Mouse (Mus musculus): ENCODE results near the gene Krt26. TPM values are rescaled to one million over a fixed set of nuclear protein-coding genes. Genes with fewer than 3 reads are reported as not detected.

Gene Krt26
- polyA plus RNA-seq, 1 experiment from 2014 or later = 0.26 TPM

DNA sequence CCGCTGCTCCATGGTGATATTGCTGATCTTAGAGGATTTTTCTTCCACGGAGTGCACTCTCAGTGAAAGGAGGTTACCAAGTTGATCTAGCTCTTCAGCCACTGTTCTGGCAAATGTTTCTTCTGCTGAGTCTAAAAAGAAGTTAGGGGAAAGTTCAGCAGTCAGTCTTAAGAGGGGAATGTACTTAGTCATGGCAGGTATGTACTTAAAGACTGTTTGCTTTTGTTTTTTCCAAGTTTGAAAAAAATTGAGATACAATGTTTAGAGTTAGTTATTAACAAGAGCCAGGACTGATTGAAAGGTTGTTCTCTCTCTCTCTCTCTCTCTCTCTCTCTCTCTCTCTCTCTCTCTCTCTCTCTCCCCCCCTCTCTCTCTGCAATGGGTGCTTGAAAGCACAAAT, 8.1 kb downstream of the Krt26 start:
- no peak overlapping the region for H3K4me2 ChIP-seq
- H3K4me3 ChIP-seq = no peak overlapping the region
- WGBS = 58% methylated on average over 2 of the region's 2 CpGs
- H3K9me3 ChIP-seq = no peaks in the 10 kb centered on the region
- no peaks in the 10 kb centered on the region for H3K27me3 ChIP-seq
- H3K36me3 ChIP-seq = no peaks in the 10 kb centered on the region
- no peak overlapping the region for H3K9ac ChIP-seq
- no peak for ATAC-seq (ENCODE audit: low FRiP score, low read depth)
- no peak overlapping the region for H3K27ac ChIP-seq (replicated peaks)
- H3K4me1 ChIP-seq (replicated peaks) = no peaks in the 10 kb centered on the region

DNA sequence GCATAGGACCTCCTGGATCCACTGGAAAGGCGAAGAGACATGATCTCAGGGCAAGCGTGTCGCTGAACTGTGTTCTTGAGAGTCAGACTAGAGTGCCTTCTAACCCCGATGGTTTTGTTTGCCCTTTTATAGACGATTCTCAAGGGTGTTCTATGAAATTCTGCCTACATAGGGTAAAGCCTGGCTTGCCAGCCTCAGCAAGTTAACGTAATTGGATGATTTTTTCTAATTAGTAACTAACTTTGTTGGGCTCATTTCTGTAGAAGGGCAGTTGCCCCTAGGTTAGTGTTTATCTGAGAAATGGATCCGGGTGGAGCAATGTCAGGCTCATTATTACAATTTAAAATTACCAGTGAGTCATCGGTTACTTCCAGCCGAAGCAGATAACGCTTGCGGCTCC, 14.9 kb downstream of the Krt26 start, which contains the start of gene Krt25:
Krt25 (minus strand) TSS at position 101 of the 400 bp plus-strand sequence.
- Histone ChIP-seq H3K4me2 (no peak within 1 kb of the TSS), H3K4me3 (no peak within 1 kb of the TSS)
- 94% methylated on average over 11 of the region's 11 CpGs for WGBS

DNA sequence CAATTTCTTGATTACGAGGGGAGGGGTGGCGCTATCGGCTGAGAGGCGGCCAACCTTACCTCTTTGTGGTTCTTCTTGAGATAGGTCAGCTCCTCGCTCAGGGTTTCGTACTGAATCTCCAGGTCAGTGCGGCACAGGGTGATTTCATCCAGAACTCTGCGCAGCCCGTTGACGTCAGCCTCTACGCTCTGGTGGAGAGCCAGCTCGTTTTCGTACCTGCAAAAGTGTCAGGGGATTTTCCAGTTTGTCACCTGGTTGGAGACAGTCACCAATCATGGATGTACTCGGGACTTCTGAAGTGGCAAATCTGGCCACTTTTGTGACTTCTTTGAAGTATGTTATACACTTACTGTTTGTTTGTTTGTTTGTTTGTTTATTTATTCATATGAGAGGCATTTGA, 16.7 kb downstream of the Krt26 start:
- no peak for ATAC-seq (ENCODE audit: low FRiP score, low read depth)
- no peaks in the 10 kb centered on the region for H3K9me3 ChIP-seq

More for the DNA sequence above, 14.9 kb downstream of the Krt26 start, which contains the start of gene Krt25:
- H3K9me3 ChIP-seq = no peaks in the 10 kb centered on the region
- H3K27me3 ChIP-seq = no peaks in the 10 kb centered on the region
- no peak within 1 kb of the TSS for H3K9ac ChIP-seq
- ATAC-seq (ENCODE audit: low FRiP score, low read depth) = no peak
- H3K36me3 ChIP-seq = no peaks in the 10 kb centered on the region
- no peaks in the 10 kb centered on the region for H3K4me1 ChIP-seq (replicated peaks)
- H3K27ac ChIP-seq (replicated peaks) = no peak within 1 kb of the TSS

DNA sequence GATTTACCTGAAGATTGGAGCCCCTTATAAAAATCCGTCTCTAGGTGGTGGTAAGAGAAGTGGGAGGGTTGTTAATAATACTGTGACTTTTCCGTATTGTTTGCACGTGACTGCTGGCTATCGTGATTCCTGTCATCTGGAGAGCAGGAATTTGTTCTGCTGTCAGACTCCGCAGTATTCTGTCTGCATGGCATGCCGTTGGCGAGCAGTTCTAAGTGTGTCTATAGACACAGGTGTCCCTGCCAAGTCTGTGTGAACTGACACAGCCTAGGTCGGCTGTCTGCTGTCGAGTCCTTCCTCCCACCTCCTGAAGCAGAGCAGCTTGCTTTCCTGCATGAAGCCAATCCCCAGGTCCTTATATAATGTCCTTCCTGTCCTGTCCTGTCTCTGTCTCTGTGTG, 18.6 kb downstream of the Krt26 start:
- no peaks in the 10 kb centered on the region for H3K9me3 ChIP-seq
- H3K27ac ChIP-seq (replicated peaks) = no peak overlapping the region
- H3K36me3 ChIP-seq = no peaks in the 10 kb centered on the region
- no peaks in the 10 kb centered on the region for H3K27me3 ChIP-seq
- H3K4me3 ChIP-seq = no peak overlapping the region
- H3K4me2 ChIP-seq = no peak overlapping the region
- peaks cover 6% of the 10 kb centered on the region; the same call in 1 of the 2 replicates for H3K4me1 ChIP-seq (replicated peaks)
- WGBS = 68% methylated on average over 9 of the region's 9 CpGs
- H3K9ac ChIP-seq = no peak overlapping the region
- no peak for ATAC-seq (ENCODE audit: low FRiP score, low read depth)

More for the DNA sequence above, 16.7 kb downstream of the Krt26 start:
- peaks cover 6% of the 10 kb centered on the region; the same call in 1 of the 2 replicates for H3K4me1 ChIP-seq (replicated peaks)
- H3K36me3 ChIP-seq = no peaks in the 10 kb centered on the region
- WGBS = 88% methylated on average over 14 of the region's 14 CpGs
- H3K4me3 ChIP-seq = no peak overlapping the region
- H3K4me2 ChIP-seq = no peak overlapping the region
- no peak overlapping the region for H3K9ac ChIP-seq
- H3K27me3 ChIP-seq = no peaks in the 10 kb centered on the region
- H3K27ac ChIP-seq (replicated peaks) = no peak overlapping the region

DNA sequence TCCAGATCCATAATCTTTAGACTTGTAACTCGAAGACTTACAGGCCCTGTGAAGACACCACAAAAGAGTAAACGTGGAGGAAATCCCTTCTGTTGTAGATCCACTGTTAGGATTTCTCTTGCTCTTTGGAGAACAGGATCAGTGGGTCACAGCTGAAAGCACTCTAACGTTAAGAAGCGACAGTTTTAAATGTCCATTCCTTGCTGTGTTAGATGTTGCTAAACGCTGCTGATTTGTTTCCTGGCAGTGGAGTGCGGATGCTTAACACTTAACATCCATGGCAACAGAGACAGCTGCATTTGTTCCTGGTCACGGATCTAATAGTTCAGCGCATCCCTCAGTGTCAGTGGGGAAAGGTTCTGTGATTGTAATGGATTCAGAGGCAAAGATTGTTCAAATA, 21.2 kb downstream of the Krt26 start:
- Histone ChIP-seq H3K4me1 (replicated peaks) (peaks cover 6% of the 10 kb centered on the region; the same call in 1 of the 2 replicates), H3K4me3 (no peak overlapping the region), H3K4me2 (no peak overlapping the region), H3K27ac (replicated peaks) (peak overlapping the region; percentile 1; the same call in 1 of the 2 replicates), H3K36me3 (no peaks in the 10 kb centered on the region), H3K27me3 (no peaks in the 10 kb centered on the region), H3K9me3 (no peaks in the 10 kb centered on the region), H3K9ac (no peak overlapping the region)
- WGBS = 34% methylated on average over 8 of the region's 8 CpGs
- no peak for ATAC-seq (ENCODE audit: low FRiP score, low read depth)

DNA sequence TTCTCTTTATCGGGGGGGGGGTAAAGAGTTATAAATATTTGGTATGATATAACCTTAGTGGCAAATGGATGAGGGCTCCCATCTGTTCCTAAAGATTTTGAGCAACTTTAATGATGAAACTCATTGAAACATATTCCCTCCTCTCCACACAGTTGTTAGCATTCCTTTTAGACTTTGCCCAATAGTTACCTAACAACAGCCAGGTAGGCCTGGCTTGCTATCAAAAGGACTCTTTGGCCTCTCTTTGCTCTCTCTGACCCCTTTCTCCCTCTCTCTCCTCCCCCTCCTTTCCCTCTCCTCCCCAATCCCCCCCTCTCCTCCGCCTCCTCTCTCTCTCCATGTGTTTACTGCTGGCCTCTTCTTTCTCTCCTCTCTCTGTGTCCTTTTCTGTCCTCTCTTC, 23.2 kb downstream of the Krt26 start:
- Histone ChIP-seq H3K4me3 (no peak overlapping the region), H3K4me1 (replicated peaks) (peaks cover 6% of the 10 kb centered on the region; the same call in 1 of the 2 replicates), H3K9ac (no peak overlapping the region), H3K27me3 (no peaks in the 10 kb centered on the region), H3K36me3 (no peaks in the 10 kb centered on the region), H3K27ac (replicated peaks) (no peak overlapping the region), H3K9me3 (no peaks in the 10 kb centered on the region), H3K4me2 (no peak overlapping the region)
- 92% methylated on average over 2 of the region's 2 CpGs for WGBS
- ATAC-seq (ENCODE audit: low FRiP score, low read depth) = no peak

DNA sequence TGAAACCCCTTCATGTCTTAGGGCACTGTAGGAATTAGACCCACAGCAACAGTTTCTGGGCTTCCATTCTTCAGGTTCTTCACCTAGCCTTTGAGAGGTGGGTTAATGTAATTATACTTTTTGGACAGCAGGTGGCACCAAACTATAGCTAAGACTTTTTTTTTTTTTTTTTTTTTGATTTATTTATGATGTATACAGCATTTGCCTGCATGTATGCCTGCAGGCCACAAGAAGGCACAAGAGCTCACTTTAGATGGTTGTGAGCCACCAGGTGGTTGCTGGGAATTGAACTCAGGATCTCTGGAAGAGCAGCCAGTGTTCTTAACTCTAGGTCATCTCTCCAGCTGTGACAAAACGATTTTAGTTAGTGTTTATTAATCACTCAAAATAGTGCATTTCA, 26.9 kb downstream of the Krt26 start:
- no peak overlapping the region for H3K9ac ChIP-seq
- no peak overlapping the region for H3K4me3 ChIP-seq
- H3K4me1 ChIP-seq (replicated peaks) = no peaks in the 10 kb centered on the region
- H3K36me3 ChIP-seq = no peaks in the 10 kb centered on the region
- no peak overlapping the region for H3K4me2 ChIP-seq
- H3K27me3 ChIP-seq = no peaks in the 10 kb centered on the region
- H3K9me3 ChIP-seq = no peaks in the 10 kb centered on the region
- H3K27ac ChIP-seq (replicated peaks) = no peak overlapping the region
- 93% methylated on average over 1 of the region's 1 CpGs for WGBS
- ATAC-seq (ENCODE audit: low FRiP score, low read depth) = no peak

DNA sequence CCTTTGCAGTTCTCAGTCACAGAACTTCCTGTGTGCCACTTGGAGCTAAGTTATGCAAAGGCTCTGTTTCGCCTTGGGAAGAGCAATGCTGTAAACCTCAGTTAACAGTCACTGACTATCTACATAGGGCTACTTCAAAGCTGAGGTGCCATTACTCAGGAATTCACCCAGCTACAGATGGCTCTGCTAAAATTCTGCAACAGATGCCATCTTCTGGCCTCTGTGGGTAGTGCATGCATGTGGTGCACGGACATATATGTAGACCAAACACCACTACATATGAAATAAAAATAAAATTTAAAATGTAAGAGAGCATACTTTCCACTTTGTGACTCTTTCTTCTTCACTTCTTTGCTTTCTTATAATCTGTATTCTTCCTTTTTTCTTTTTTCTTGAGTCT, 30.2 kb downstream of the Krt26 start:
- no peaks in the 10 kb centered on the region for H3K4me1 ChIP-seq (replicated peaks)
- no peak overlapping the region for H3K4me2 ChIP-seq
- no peak overlapping the region for H3K4me3 ChIP-seq
- no peak for ATAC-seq (ENCODE audit: low FRiP score, low read depth)
- H3K27ac ChIP-seq (replicated peaks) = no peak overlapping the region
- no peaks in the 10 kb centered on the region for H3K36me3 ChIP-seq
- no peaks in the 10 kb centered on the region for H3K9me3 ChIP-seq
- no peaks in the 10 kb centered on the region for H3K27me3 ChIP-seq
- 35% methylated on average over 2 of the region's 2 CpGs for WGBS
- H3K9ac ChIP-seq = no peak overlapping the region

DNA sequence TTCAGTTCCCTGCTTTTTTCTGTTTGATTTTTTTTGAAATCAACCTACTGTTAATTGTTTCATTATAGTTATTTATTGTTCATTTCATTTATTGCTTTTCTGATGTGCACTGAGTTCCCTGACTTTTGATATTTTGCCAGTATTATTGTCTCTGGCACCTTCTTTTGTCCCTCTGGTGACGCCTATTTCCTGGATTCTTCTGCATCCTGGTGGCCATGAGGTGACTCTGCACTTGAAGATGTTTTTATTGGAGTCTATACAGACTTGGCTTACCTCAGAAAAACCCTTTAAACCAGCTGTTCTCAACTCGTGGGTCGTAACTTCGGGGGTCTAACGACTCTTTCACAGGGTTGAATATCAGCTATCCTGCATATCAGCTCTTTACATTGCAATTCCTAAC, 42.7 kb downstream of the Krt26 start:
- Histone ChIP-seq H3K27me3 (no peaks in the 10 kb centered on the region), H3K4me1 (replicated peaks) (no peaks in the 10 kb centered on the region), H3K36me3 (no peaks in the 10 kb centered on the region), H3K27ac (replicated peaks) (no peak overlapping the region), H3K4me2 (no peak overlapping the region), H3K9me3 (no peaks in the 10 kb centered on the region), H3K9ac (no peak overlapping the region), H3K4me3 (no peak overlapping the region)
- no peak for ATAC-seq (ENCODE audit: low FRiP score, low read depth)
- WGBS = 65% methylated on average over 5 of the region's 5 CpGs

DNA sequence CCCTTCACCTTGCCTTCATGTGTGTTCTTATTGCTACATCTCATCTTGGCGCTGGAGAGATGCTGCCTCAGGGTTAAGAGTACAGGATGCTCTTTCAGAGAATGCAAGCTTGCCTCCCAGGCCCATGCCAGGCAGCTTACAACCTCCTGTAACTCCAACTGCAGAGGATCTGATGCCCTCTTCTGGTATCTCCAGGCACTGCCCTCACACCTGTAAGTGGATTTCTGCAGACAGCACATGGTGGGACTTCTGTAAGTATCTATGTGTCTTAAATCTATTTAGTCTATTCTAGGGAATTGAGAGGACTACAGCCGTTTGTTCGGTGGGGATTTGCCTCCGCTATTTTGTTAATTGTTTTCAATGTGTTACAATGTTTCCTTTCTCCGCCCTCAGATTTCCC, 44.9 kb downstream of the Krt26 start:
- Histone ChIP-seq H3K27ac (replicated peaks) (no peak overlapping the region), H3K36me3 (no peaks in the 10 kb centered on the region), H3K9me3 (no peaks in the 10 kb centered on the region), H3K4me3 (no peak overlapping the region), H3K4me1 (replicated peaks) (no peaks in the 10 kb centered on the region), H3K9ac (no peak overlapping the region), H3K27me3 (no peaks in the 10 kb centered on the region), H3K4me2 (no peak overlapping the region)
- ATAC-seq (ENCODE audit: low FRiP score, low read depth) = no peak
- 65% methylated on average over 5 of the region's 5 CpGs for WGBS

DNA sequence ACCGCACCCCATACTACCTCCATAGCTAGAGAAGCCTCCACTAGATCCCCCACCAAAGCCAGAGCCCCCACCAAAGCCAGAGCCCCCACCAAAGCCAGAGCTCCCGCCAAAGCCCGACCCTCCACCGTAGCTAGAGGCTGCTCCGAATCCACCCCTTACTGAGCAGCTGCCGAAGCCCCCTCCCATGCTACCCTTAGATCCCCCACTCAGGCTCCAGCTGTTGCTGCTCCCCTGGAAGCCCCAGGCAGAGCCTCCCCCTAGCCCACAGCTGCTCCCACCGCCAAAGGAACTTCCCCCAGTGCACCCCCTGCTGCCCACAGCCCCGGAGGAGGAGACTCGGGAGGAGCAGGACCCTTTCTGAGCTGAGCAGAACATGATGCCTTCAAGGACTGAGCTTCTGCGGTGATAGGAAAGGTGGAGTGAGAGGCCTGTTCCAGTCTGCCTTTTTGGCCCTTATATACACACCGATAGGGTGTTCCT, 52.9 kb downstream of the Krt26 start, which contains the start of gene Krt24:
Krt24 (minus strand) TSS at position 430 of the 480 bp plus-strand sequence.
- H3K4me1 ChIP-seq (replicated peaks) = 0 out of 2 replicates have a peak, but pooled peaks cover 7% of the 10 kb centered on the region
- 47% methylated on average over 11 of the region's 11 CpGs for WGBS
- no peaks in the 10 kb centered on the region for H3K9me3 ChIP-seq
- no peaks in the 10 kb centered on the region for H3K27me3 ChIP-seq
- no peaks in the 10 kb centered on the region for H3K36me3 ChIP-seq
- no peak within 1 kb of the TSS for H3K27ac ChIP-seq (replicated peaks)
- H3K9ac ChIP-seq = no peak within 1 kb of the TSS
- no peak within 1 kb of the TSS for H3K4me3 ChIP-seq
- no peak within 1 kb of the TSS for H3K4me2 ChIP-seq
- no peak for ATAC-seq (ENCODE audit: low FRiP score, low read depth)

DNA sequence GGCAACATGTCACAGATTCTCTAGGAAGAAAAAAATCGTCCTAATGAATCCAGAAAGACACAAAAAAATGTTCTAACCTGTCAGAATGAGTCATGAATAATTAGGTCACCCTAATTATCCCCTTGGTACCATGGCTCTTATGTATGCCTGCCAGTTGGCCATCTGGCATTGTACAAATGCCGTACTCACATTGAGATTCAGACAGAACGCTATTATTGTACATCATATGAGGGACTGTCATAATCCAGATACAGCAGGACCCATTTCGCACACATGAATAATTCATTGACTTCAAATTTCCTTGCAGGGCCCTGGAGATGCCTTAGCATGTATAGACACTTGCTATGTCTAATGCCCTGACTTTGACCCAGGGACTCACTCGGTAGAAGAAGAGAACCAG, 53.8 kb downstream of the Krt26 start:
- no peak overlapping the region for H3K4me3 ChIP-seq
- H3K27me3 ChIP-seq = no peaks in the 10 kb centered on the region
- no peak overlapping the region for H3K9ac ChIP-seq
- no peaks in the 10 kb centered on the region for H3K36me3 ChIP-seq
- H3K4me1 ChIP-seq (replicated peaks) = 0 out of 2 replicates have a peak, but pooled peaks cover 7% of the 10 kb centered on the region
- no peaks in the 10 kb centered on the region for H3K9me3 ChIP-seq
- H3K27ac ChIP-seq (replicated peaks) = no peak overlapping the region
- WGBS = 45% methylated on average over 5 of the region's 5 CpGs
- no peak for ATAC-seq (ENCODE audit: low FRiP score, low read depth)
- no peak overlapping the region for H3K4me2 ChIP-seq

DNA sequence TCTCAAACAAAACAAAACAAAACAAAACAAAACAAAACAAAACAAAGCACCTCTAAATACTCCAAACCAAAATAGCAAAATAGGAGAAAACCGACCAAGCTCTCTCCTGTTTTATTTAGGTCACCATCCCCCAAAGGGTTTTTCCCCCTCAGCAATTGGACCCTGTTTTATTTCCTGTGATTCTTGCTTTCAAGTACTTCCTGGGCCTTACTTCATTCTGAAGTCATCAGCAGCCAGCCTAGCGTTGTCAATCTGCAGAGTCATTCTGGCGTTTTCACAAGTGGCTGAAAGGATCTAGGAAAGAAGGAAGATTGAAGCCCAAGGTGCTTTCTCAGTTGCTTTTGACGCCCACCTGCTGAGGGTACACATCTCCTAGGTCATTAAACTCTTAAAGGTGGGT, 54.4 kb downstream of the Krt26 start:
- WGBS = 55% methylated on average over 4 of the region's 4 CpGs
- Histone ChIP-seq H3K4me1 (replicated peaks) (0 out of 2 replicates have a peak, but pooled peaks cover 7% of the 10 kb centered on the region), H3K9me3 (no peaks in the 10 kb centered on the region), H3K4me2 (no peak overlapping the region), H3K36me3 (no peaks in the 10 kb centered on the region), H3K4me3 (no peak overlapping the region), H3K9ac (no peak overlapping the region), H3K27me3 (no peaks in the 10 kb centered on the region), H3K27ac (replicated peaks) (no peak overlapping the region)
- no peak for ATAC-seq (ENCODE audit: low FRiP score, low read depth)
